Mouse (Mus musculus) left cerebral cortex, postnatal 4 days (tissue): ENCODE results near the gene Ahcyl1. TPM values are rescaled to one million over a fixed set of nuclear protein-coding genes. Genes with fewer than 3 reads are reported as not detected.

Experiments used
- DNase-seq: peaks from one replicate; pipeline ENCODE4 v3.0.0-alpha.2; 2022
- intact Hi-C: fragments of 180-260 bp; cut with DNase I; formaldehyde crosslinking; loops from one replicate; pipeline ENCODE4 v1.15.1; 2025
- total RNA-seq, 2 experiments: library from RNA; stranded (reverse); gene quantifications; 2 replicates each; pipeline ENCODE4 v1.2.3; 2021

Gene Ahcyl1
- total RNA-seq, 2 experiments from 2014 or later = 185 to 200 TPM

DNA sequence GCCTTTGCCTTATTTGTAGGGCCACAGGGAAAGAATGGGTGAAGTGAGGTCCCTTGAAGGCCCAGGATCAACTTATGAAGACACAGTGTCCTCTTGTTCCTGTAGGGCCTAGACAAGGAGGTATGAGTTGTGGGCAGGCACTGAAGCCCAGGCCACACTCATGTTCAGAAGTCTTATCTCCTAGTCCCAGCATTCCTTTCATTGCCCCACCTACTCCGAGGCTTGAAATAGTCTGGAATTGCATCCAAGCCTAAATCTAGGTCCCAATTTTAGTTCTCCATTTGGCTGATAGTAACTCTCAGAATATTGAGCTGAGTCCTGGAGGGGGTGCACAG is 8.0 kb upstream of the Ahcyl1 start:
- intact Hi-C loops = no loop called here
- DNase-seq = no peak

DNA sequence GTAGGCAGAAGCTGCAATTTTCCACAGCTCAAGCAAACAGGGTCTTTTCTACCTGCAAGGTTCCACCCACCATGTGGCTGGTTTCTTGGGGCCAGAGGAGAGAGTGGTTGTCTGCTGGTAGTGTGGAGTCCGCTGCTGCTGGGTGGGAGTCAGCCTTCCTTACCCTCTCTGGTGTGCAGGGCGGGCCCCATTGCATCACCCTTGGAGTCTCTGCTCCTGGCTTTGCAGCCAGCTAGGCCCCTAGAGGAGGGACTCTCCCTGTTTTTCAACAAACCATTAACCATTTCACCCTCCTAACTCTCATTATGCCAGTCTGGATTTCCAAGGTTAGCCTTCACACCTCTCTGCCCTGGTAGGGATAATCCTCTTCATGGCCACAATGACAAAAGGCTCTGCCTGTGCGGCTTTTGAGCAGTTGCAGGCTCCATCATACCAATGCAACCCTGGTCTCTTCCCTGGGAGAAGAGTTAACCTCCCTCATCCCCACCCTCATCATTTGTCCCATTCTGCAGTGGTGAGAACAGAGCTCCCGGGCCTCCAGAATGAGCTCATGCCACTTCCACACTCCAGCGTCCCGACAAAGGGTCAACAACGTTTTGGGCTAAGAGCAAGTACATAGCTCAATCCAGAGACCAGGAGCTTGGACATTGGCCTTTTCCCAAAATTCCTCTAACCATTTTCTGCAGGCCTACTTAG is 7.5 kb upstream of the Ahcyl1 start:
- intact Hi-C loops = no loop called here
- DNase-seq = no peak

DNA sequence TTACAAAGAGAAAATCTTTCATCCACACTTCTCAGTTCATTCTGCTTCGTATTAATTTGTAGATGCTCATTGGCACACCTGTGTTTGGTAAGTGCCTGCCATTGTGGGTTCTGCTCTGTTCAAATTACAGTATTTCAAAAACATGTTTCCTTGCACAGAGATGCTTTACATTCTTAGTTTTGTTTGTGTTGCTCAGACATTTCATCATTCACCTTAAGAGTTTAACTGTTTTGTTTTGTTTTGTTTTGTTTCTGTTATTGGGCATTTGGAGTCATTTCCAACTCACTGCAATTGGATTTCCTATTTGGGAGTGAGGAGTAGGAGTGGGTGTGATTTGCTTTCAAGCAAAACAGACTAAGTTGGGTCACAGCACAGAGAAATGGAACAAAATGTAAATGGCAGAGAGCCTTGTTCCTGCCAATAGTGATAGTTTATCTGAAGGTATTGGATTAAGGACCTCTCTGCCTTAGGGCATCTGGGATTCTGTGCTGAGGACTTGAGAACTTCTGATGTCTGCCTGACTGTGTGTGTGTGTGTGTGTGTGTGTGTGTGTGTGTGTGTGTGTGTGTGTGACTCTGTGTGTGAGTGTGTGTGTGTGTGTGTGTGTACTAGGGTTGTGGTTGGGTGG is 5.5 kb upstream of the Ahcyl1 start:
- no peak for DNase-seq
- intact Hi-C loops = no loop called here

DNA sequence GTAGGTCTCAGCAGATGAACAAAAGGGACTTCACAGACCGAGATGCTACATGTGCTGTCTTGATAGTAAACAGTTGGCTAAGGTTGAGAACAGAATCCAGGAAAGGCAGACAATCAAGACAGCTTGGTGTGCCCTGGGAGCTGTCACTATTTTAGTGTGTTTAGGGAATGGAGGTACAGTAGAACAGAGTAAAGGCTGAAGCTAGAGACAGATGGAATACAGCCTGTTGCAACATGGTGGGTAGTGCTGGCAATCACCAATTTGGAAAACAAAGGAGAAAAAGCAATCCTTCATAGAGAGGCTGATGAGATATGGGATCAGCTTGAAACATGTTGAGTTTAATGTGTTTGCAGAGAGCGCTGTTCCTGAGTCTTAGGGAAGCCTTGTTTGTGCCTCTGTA is 4.3 kb upstream of the Ahcyl1 start:
- no peak for DNase-seq
- intact Hi-C loops = no loop called here

DNA sequence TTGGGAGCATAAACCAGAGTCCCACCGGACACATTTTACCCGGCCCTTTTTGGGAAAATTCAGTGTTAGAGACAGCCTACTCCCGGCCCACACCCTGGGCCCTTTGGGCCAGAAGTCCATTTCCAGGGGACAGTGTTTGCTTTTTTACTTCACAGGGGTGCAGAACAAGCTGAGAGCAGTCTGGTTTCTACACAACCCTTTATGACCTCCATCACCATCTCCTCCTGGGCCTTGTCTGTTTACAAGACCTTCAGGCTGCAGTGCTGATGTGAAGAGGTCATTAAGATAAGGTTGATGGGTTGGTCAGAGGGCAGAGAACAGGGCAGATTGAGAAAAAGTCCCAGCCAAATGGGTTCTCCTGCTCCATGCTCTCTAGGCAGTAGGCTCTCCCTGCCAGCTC is 550 bp upstream of the Ahcyl1 start:
- DNase-seq = no peak
- intact Hi-C loops = loop anchor here (1.0 to 5.0 kb wide), 3 partner anchors 60 to 365 kb away; no protein-coding TSS in a partner anchor

DNA sequence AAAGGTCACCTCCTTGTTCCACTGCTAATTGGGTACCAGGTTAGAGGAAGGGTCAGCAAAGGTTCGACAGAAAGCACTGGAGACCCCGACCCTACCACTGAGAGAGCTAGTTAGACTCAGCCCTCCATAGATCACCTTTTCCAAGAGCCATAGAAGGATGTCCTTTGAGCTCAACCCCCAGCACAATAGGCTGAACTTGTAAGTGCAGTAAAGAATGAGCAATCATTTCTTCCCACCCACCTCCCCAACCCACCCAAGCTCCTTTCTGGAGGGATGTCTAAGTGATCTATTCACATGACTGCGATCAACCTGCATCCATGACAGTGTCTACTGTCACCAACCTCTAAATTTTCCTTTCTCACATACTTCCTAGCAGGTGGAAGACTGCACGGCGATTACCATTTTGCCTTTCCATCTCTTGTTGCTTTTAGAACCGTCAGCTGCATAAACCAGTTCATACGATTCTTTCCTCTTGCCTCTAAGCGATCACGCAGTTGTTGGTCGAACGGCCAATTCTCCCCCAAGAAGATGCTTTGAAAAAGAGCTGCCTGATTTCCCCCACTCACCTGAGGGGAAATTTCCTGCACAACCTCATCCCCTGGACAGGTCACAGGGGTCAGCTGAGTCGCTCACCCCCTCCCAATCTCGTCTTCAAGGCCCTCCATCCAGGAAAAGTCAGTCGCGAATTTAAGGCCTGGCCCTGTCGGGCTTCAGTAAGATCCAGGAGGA is 977 bp downstream of the Ahcyl1 start:
- intact Hi-C loops = loop anchor here (5.0 kb wide), 2 partner anchors 62 to 367 kb away; no protein-coding TSS in a partner anchor
- no peak for DNase-seq

DNA sequence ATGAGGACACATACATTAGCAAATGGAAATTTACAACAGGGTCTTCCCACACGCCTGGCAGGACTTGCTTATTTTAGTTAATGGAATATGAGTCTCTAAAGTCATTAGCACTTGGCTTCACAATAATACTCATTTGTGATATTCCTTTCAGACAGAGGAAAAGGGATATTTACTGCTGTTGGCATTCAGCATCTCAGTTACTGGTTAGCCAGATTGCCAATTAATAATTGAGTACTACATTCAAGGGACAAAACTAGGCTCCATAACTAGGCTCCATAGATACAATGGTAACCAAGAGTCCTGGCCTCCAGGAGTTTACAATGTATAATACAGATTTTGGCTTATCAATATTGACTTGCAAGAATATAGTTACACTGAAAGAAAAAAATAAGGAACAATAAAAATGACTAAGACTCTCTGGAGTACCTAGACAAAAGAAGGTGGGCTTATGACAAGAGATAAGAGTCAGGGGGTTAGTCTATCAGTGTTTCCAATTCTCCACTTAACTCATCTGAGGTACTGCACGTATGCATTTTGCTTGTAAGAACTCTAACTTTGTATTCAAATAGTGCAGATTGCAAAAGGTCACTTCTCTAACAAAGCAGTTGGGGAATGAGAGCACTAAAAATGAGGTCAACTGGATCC is 2.0 kb downstream of the Ahcyl1 start:
- no peak for DNase-seq
- intact Hi-C loops = no loop called here

DNA sequence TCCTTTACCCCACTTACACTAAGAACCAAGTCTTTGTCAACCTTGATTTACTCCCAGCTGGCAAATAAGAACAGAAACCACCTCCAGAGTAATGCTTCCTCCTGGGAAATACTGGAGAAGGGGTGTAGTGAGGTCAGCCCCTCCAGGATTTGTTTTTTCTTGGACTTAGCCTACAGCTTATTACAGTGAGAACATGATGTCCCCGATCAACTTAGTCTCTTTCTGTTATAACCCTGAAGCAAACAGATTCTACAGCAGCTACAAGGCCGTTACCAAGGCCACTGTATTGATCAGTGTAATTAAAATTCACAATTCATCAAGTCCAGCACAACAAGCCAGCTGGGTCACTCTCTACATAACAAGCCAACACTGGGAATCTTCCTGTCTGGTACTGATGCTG is 6.0 kb downstream of the Ahcyl1 start:
- no peak for DNase-seq
- intact Hi-C loops = no loop called here

DNA sequence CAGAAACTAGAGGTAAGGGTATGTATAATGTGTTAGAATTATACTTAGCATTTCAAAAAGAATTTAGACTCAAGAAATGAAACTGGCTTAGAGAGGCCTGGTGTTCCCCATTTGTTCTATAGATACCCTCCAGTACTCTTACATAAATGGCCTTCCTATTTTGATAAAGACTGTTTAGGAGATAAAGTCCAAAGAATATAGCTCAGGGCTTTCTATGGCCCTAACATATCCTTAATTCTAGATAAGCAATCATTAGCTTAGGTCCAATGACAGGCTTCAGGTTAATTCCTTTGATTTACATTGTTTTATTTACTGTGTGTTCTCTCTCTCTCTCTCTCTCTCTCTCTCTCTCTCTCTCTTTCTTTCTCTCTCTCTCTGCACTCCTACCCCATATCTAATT is 7.1 kb downstream of the Ahcyl1 start:
- intact Hi-C loops = no loop called here

DNA sequence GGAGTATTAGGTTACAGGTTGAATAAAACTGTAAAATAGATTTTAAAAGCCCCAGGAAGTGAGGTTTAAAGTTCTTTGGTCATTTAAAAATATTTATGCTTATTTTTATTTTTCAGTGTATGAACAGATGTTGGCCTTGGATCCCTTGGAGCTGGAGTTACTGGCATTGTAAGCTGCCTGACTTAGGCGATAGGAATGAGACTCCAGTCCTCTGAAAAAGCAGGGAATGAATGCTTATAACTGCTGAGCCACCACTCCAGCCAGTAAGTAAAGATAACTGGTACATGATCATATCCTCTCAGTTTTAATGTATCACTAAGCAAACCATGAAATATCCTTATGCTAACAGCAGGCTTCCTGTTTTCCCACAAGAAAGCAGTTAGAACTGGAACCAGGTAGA is 8.1 kb downstream of the Ahcyl1 start:
- intact Hi-C loops = no loop called here
- DNase-seq = no peak

More for the DNA sequence above, 7.1 kb downstream of the Ahcyl1 start:
- DNase-seq = no peak

DNA sequence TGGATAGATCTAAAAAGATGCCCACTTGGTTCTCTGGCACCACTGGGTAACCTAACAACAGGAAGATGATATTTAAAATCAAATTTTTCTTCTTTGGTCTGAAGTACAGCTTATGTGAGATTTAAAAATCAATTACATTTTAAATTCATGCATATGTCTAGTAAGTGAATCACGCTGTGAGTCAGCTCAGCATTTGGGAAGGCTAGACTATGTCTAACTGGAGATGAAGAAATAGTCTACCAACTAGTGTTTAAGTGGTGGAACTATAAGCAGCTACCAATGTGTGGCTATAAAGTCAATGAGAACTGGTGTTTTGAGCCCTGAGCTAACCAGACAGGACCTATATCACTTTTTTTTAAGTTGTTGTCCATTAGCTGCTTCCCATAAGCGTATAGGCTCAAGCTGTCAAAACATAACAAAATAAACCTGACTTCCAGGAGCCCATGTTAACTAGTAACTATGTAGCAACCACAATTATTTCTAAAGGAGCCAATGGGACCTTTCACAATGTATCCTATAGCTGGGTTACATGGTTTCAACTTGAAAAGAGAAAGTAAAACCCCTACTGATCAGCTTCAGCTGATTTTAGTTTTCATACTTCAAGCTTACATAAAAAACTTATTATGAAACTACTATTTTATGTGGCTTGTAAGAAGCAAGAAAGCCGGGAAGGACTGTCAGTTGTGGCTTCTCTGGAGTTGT is 9.9 kb downstream of the Ahcyl1 start:
- DNase-seq = no peak
- intact Hi-C loops = no loop called here

DNA sequence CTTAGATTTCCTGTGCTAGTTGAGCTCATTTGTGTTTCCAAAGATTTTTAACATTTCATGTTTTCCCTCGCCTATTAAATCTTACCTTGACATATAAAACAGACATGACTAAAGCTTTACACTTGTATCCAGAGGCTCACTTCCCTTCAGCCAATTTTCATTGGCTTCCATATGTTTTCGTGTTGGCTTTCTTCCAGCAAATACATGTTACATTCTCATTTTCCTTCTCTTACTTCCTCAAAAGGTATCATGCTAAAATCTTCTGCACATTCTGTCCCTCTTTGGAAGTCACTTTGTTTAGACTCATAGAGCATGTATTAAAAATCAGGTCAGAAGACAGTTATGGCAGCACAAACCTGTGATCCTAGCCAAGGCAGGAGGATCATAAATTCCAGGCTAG is 10.7 kb downstream of the Ahcyl1 start:
- intact Hi-C loops = no loop called here
- DNase-seq = no peak

DNA sequence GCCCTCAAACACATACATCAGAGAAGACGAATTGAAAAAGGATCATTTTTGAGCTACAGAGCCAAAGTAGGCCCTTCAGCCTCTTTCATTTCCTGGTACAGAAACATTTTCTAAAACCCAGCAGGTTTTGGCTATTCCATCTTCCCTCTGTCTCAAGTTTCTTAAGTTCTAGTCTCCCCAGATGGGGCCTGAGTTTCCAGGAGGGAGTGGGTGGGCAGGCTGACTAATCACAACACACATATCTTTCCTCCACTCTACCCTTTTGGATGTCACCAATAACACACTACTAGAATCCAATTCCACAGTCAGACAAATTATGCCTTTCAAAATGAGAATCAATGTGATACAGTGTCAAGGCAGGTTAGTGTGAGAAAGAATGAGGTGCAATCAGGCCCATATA is 12.8 kb downstream of the Ahcyl1 start:
- DNase-seq = no peak
- intact Hi-C loops = no loop called here

DNA sequence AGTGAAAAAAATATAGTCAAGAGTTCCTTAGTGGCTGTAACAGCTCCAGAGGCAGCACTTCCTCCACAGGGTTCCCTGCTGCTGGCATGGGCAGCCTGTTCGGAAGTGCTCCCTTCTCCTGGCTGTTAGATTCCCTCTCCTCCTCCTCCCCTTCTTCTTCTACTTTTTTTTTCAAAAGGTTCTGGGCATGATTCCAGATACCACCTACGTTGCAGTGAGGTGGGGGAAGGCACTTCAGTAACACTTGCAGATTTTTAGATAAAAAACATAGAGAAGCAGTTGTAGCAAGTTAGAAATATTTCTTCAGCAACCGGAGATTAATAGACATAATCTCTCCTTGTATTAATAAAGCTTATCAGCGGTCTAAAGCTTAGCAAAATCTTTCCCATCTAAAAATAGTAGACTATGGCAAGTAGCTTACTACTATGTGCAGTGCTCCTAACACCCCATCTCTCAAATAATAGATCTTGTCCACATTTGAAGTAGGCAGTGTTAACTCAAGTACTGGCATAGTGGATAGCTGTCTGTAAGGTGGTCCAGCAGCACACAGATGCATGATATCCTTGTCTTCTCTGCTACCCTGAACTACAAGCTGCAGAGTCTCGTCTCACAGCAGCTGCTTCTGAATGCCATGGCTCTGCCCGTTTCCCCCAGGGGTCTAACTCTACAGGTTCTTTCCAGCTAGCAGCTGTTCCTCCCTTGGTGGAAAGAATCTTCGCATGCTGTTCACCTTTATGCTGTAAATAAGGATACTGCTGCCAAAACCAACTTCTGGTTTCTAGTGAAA is 15.4 kb downstream of the Ahcyl1 start:
- intact Hi-C loops = no loop called here

DNA sequence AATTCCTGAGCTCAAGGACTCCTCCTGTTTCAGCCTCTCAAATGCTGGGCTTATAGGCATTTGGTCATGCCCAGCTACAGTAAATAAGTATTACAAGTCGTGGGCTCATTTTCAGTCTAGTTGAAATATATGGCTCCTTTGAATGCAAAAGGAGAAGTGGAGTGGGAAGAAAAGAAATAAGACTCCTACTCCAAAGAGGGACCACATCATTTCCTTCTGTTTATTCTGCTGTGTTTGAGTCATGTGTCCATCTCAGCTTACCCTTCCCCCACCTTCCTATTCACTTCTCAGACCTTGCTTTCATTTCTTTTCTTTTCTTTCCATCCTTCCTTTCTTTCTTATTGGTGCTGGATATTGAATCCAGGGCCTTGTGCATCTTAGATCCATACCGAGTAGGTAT is 24.9 kb downstream of the Ahcyl1 start:
- DNase-seq = no peak
- intact Hi-C loops = loop anchor here (10.0 kb wide), 1 partner anchor 47 kb away; no protein-coding TSS in a partner anchor

More for the DNA sequence above, 15.4 kb downstream of the Ahcyl1 start:
- peak; percentile 41 for DNase-seq

DNA sequence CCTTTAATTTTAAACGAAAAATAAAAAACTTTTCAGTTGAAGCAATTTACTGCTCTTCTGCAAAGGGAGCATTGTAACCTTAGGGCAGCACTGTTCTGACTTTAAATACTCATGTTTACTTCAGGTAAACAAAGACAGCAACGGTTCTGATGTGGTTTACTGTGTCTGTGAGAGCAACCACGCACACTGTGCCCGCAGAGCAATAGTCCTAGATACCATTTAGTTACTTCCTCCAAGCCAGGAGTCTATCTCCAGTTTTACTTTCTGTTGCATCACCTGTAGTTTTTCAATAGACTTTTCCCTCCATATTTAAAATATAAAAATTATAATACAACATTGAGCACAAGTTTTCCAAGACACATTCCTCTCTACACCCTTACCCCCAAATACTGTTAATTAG is 25.9 kb downstream of the Ahcyl1 start:
- intact Hi-C loops = loop anchor here (10.0 kb wide), 1 partner anchor 46 kb away; no protein-coding TSS in a partner anchor
- DNase-seq = no peak

DNA sequence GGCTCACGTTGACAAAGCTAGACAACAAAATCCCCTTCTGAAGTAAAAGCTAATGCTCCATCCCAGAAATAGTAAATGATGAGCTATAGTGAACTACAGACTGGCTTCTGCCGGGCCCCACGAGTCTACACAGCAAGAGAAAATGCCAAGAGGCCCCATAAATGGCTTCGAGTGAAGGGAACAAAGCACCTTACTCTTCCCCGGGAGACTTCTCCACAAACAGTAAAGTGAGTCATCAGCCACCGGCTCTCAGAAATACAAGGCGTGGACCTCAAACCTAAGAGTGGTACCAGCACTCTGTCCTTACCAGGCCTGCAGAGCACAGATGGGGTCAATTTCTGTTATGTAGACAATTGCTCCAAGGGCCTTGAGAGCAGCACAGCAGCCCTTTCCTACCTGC is 27.6 kb downstream of the Ahcyl1 start:
- intact Hi-C loops = no loop called here
- no peak for DNase-seq

DNA sequence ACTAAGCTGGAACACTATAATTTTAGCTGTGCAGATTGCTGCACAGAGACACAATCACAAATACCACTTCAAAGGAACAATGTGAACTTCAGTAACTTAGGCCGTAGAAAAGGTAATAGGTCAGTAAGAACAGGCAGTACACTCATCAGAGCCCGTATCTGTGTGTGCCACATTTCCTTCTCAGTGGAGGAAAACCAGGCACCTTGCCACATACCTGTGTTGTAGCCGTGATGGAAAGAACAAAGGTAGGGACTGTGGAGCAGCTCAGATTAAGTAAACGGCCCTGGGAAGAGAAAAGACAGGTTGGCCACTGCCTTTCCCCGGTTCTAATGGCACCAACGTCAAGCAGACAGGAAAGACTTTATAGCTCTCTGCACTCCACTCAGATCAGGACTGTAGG is 28.9 kb downstream of the Ahcyl1 start:
- no peak for DNase-seq
- intact Hi-C loops = no loop called here

DNA sequence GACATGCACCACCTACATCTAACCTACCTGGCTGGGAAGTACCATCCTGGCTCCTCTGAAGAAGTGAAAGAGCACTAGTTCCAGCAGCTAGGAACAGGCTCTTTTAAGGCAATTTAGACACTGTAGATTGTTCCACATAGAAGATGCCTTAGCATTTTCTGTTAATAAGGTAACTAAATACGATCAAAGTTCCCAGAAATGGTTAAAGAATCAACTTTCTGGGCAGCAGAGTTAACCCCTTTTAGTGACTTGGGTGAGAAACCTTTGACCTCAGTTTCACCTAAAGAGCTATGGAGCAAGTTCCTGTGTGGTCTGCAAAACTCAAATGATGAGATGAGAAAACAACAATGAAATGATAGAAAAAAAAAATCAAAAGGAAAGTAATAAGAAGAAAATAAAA is 31.7 kb downstream of the Ahcyl1 start:
- DNase-seq = no peak
- intact Hi-C loops = no loop called here

DNA sequence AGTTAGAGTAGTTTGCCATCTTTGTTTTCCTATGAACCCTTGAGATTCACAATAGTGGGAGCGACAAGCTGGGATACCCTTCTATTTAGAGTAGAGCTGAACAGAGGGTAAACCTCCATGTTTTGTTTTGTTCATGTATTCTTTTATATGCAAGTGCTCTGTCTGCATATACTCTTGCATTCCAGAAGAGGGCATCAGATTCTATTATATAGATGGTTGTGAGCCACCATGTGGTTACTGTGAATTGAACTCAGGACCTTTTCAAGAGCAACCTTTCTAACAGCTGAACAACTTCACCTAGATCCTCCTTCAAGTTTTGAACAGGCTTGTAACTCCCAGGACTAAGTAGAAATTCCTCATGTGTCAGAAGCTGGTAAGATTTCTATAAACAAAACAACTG is 37.4 kb downstream of the Ahcyl1 start:
- intact Hi-C loops = no loop called here
- DNase-seq = no peak
